Mouse (Mus musculus) regulatory T cell (primary cell): ENCODE data around the gene Gm3099.
"Not testable (repeated sequence)": the region's sequence is repeated elsewhere in the genome, so short reads cannot be mapped to it uniquely, and the experiment has no call there.

Experiments used
- in situ Hi-C: fragments of 300-600 bp; cut with MboI, MseI; formaldehyde crosslinking; loops from one replicate; pipeline ENCODE4 v1.15.1; 2025; ENCODE audit warnings: high pct_unique_total_duplicates

Gene Gm3099

DNA sequence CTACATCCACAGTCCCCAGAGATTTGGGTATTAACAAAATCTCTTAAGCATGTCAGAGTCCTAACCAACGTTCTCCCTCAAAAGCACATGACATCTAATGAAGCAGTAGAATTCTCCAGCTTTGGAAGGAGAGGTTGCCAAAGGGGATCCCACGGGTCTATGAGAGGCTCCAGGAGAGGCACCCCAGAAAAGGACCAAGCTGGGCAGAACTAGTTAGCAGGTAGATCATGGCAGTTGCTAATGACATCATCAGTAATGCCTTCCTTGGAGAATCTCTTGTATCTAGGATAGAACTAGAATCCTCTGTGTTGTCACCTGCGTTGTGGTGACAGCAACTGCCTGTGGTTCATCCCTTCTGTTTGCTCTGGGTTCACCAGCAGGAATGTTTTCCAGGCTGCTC lies at the start of gene Gm3099:
Gene Gm3099, plus strand, starts transcription at position 301 of the 400 bp plus-strand sequence.
- in situ Hi-C loops: not testable (repeated sequence)

DNA sequence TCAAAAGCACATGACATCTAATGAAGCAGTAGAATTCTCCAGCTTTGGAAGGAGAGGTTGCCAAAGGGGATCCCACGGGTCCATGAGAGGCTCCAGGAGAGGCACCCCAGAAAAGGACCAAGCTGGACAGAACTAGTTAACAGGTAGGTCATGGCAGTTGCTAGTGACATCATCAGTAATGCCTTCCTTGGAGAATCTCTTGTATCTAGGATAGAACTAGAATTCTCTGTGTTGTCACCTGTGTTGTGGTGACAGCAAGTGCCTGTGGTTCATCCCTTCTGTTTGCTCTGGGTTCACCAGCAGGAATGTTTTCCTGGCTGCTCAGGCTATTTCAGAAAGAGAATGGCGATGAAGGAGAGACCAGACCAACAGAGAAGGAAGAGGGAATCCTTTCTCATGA lies 34.9 kb upstream of the Gm3099 start, which contains the start of gene Gm3095:
Gene Gm3095, plus strand, starts transcription at position 301 of the 400 bp plus-strand sequence.
- in situ Hi-C loops: loop anchor here (5.0 kb wide), 1 partner anchor 704 kb away; no protein-coding TSS in a partner anchor

- in situ Hi-C loops: not testable (repeated sequence)
Measured at GRCm38 (mm10) chr14:4023641-4024040, 25.4 kb downstream of the Gm3099 start, which contains the start of gene Gm5796. Gene Gm5796 (plus strand): TSS chr14:4023941.
